Mouse (Mus musculus) embryonic fibroblast, embryonic 13.5 days (primary cell): ENCODE measurements around the gene Pknox2.

Experiments used
- CTCF ChIP-seq: IDR thresholded peaks from 2 replicates; pipeline ENCODE4 v1.5.1; 2011; ENCODE audit warnings: mild to moderate bottlenecking, control low read depth, low read length, moderate library complexity, borderline replicate concordance; ENCODE audit not compliant: insufficient read depth
- POLR2A ChIP-seq: IDR thresholded peaks from 2 replicates; pipeline ENCODE4 v1.6.1; 2011; ENCODE audit warnings: low read depth, mild to moderate bottlenecking, control low read depth, low read length, moderate library complexity

DNA sequence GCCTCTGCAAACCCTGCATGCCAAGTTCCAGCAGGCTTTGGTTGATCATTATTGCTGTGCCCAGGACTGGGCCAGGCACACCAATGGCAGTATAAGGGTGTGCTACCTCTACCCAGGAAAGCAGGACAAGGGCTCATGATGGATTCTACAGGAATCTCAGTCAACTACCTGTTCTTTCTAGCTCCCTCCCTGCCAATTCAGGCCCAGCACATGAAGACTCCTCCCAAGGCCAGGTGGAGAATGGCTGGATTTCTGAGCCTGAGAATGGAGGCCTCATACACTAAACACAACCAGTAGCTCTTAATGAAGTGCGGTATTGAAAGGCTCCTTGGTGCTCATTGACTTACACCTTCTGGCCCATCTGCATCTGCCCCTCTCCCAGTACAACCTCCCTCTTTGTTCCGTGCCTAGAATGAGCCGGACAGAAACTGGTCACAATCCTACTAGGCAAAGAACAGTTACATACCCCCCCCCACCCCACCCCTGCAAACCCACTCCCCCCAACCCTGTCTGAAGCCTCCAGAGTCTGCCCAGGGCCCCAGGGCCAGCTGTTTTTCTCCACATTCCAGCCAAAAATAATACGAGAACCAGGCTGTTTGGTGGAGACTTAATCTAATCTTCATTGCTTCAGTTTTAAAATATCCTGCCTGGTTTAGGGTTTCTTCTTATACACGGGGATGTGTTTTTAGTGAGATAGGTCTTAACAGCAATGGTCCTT is 6.6 kb downstream of the Pknox2 start:
- TF ChIP-seq CTCF (no peak), POLR2A (no peak)
